Mouse (Mus musculus): Measurements from ENCODE around the gene Rab5if. TPM values are rescaled to one million over a fixed set of nuclear protein-coding genes. Genes with fewer than 3 reads are reported as not detected.
"Not testable (repeated sequence)": the region's sequence is repeated elsewhere in the genome, so short reads cannot be mapped to it uniquely, and the experiment has no call there.

The Rab5if gene
- total RNA-seq, 2 experiments from 2014 or later: 89.0 to 98.6 TPM

DNA sequence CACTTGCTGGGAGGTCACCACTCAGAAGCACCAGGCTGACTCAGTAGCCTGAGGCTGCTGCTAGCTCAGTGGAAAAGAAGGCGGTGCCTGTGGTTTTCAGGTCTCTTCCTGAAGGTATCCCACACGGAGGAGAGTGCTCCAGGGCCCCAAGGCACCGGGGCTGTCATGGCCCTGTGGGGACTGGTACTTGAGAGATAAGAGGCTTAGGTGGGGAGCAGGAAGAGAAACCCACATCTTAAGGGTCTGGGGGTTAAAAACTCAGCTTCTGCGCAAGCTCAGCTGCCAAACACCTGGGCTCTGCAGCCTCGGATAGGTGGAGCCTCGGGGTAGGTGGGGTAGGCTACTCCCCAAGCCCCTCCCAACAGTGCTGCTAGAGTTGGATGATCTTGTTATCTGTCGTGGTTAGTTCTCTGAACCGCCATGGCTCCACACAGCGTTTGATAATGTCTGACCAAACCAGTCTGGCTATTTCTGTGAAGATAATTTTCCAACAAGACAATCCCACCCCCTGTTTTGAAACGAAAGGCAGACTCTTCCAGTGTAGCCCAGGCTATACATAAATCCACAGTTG is 19.6 kb downstream of the Rab5if start:
- H3K4me3 ChIP-seq: no peak overlapping the region
- intact Hi-C loops (cut with DNase I): no loop called here
- DNase-seq: no peak
- no peak for TF ChIP-seq CTCF (IDR thresholded peaks at IDR 0.05)
- H3K27ac ChIP-seq: no peak overlapping the region

DNA sequence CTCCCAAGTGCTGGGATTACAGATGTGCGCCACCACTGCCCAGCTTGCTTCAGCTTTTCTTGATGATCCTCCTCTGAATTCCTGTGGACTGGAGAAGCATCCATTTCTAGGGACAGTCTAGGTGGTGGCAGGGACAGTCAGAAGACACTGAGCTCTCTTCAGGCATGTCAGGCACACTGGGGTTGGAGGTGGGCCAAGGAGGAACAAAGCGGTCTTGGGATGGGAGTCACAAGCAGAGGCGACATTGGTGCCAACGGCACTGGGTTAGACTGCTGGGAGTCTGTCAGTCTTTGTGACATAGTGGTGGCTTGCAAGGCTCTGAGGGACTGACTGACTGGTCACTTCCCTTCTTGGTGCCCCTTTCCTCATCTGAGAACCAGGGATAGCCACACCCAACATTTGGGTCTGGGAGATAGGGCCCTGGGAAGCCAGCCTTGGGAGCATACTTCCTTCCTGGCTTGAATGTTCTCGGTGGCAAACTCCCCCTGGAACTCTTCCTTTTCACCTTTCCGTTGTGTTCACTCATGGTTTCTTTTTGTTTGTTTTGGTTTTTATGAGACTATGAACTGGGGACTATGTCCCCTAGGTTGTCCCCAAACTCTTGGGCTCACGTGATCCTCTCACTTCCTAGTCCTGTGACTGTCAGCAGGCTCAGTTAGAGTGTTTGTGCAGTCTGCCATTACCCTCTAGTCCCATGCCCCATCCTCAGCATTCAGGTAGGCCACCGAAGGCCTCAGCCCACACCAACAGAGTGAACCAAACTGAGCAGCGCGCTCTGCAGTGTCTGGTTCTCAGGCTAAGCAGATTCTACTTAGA is 21.7 kb downstream of the Rab5if start:
- Histone ChIP-seq H3K4me3 (no peak overlapping the region), H3K27ac (no peak overlapping the region)
- intact Hi-C loops (cut with DNase I): no loop called here
- DNase-seq: no peak
- no peak for TF ChIP-seq CTCF (IDR thresholded peaks at IDR 0.05)

DNA sequence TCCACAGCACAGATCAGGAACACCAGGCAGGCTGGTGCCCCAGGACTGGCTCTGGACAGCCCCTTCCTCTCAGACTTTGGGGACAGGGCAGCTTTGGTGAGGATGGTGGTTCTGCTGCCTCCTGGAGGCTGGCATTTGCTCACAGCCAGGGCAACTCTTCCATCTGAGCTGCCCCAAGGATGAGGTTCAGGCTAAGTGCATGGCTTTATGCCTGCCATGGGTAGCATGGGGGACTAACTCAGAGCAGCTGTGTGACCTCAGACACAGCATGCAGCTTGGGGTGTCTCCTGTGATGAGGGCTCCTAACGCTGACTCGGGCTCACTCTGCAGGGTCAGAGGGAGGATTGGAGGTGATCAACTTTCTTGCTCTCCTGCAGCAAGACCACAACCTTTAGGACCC is 22.7 kb downstream of the Rab5if start:
- DNase-seq; intact Hi-C loops (cut with DNase I); H3K27ac ChIP-seq; H3K4me3 ChIP-seq: not testable (repeated sequence)

DNA sequence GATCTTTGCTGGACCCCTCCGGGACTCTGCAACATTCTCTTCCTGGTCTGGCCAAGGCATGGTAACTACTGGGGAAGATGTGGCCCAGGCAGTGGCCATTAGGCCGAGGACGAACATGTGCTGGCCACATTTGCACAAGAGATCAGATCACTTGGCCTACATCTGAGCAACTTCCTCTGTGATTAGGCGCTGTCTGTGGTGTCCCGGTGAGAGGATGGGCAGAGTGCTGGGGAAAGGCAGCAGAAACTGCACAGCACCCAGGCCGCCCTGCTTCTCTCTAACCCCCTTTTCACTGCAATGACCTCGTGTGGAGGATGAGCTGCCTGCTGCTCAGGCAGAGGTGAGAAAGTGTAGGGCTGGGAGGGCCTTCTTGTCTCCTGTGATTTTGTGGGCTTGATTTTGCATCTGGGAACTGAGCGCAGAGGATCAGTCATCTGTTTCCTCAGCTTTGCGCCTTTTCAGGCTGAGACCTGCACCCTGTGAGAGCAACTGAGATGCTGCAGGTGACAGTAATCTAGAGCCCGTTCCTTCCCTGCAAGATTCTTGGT is 23.2 kb downstream of the Rab5if start:
- no peak overlapping the region for H3K27ac ChIP-seq
- DNase-seq: no peak
- no peak overlapping the region for H3K4me3 ChIP-seq
- no peak for TF ChIP-seq CTCF (IDR thresholded peaks at IDR 0.05)
- intact Hi-C loops (cut with DNase I): no loop called here

DNA sequence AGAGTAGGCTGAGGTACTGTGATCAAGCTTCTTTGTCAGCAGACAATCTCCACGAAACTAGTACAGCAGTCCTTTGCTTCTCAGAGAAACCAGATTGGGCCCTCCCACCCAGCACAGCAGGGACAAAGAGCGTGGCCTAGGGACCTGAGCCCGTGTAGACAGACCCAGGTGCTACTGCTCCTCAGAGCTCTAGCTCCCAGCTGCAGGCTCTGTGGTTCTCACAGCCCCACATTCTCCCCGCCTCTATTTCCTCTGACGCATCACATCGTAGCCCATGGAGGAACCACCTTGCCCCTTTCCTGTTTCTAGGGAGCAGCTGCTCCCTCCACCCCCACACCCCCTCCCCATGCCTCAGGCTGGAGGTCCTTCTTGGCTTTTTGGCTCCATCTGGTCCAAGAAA is 24.1 kb downstream of the Rab5if start, which contains the start of gene Sla2:
Gene Sla2 (minus strand): TSS at position 176 of the 400 bp plus-strand sequence.
- Histone ChIP-seq H3K4me3 (no peak within 1 kb of the TSS), H3K27ac (no peak within 1 kb of the TSS)
- TF ChIP-seq CTCF (IDR thresholded peaks at IDR 0.05): no peak
- intact Hi-C loops (cut with DNase I): no loop called here
- no peak for DNase-seq

DNA sequence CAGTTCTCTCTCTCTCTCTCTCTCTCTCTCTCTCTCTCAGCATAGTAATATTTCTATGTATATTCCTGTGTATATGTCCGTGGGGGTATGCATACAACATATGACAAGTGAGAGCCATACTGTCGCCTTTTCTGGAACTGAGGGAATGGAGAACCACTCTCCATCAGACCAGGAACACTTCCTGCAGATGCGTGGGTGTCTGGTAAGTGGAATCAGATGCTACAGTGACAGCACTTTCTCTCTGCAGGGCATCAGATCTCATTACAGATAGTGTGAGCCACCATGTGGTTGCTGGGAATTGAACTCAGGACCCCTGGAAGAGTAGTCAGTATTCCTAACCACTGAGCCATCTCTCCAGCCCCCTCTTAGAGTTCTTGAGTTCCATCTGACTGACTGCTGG is 25.6 kb downstream of the Rab5if start:
- Histone ChIP-seq H3K27ac (no peak overlapping the region), H3K4me3 (no peak overlapping the region)
- TF ChIP-seq CTCF (IDR thresholded peaks at IDR 0.05): no peak
- no peak for DNase-seq
- intact Hi-C loops (cut with DNase I): no loop called here

DNA sequence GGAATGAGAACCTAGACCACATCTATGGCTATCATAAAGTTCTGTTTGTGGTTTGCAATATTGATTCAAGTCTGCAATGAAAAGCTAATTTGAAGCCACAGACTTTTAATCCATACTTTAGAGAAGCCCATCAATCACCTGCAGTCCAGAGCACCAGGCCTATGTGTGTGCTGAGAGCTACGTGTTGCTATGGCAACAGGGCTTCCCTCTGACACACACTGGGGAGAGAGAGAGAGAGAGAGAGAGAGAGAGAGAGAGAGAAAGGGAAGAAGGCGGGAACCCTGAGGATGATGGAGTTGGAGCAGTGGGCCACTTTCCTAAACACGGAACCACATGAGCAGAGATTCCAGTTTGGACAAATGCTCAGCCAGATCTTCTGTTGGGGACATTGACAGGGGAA is 29.3 kb downstream of the Rab5if start:
- TF ChIP-seq CTCF (IDR thresholded peaks at IDR 0.05): no peak
- Histone ChIP-seq H3K27ac (no peak overlapping the region), H3K4me3 (no peak overlapping the region)
- intact Hi-C loops (cut with DNase I): no loop called here
- no peak for DNase-seq

DNA sequence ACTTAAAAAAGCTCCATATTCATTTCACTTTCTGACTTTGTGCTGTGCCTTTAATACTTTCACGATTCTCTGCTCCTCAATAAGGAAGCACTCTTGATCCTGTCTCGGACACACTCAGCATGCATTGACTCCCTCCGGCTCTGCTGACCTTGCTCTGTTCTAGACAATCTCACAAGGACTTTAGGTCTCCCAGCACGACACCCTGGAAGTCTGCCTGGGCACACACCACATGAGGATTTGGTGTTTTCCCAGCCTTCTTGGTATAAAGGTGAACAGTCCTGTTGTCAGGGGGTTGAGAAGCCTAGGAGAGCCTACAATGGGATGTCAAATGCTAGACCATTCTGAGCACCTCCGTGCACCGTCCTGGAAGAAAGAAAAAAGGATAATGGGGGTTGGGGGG is 29.9 kb downstream of the Rab5if start:
- no peak for TF ChIP-seq CTCF (IDR thresholded peaks at IDR 0.05)
- Histone ChIP-seq H3K27ac (no peak overlapping the region), H3K4me3 (no peak overlapping the region)
- intact Hi-C loops (cut with DNase I): no loop called here
- DNase-seq: no peak

DNA sequence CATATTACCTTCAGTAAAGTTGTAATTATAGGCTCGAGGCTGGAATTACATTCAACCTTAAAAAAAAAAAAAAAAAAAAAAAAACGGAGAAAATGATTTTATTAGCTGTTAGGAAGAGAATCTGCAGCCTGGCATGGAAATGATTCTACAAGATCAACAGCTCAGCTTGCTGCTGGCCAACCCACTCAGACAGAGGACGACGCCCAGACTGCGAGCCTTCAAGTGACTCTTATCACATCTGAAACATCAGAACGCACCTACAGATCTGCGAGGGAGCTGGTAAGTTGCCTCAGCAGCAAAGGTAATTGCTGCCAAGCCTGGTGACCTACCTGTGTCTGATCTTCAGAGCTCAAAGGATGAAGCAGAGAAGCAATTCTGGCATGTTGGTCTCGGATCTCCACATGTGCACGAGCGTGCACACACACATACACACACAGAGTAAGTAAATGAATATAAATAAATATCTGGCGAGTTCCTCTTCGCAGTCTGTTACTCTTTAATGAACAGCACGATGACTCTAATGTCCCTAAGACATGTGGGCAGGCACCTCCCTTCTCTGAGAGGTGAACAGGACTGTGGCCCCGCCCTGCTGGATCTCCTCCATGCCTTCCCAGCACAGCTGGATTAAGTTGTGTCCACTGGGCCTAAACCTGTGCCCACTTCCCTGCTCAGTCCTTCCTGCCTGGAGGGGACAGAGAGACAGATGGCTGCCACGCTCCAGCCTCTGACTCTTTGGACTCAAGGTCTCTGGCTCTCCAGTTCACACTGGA is 31.8 kb downstream of the Rab5if start:
- no peak overlapping the region for H3K27ac ChIP-seq
- no peak for DNase-seq
- TF ChIP-seq CTCF (IDR thresholded peaks at IDR 0.05): no peak
- H3K4me3 ChIP-seq: no peak overlapping the region
- intact Hi-C loops (cut with DNase I): no loop called here

DNA sequence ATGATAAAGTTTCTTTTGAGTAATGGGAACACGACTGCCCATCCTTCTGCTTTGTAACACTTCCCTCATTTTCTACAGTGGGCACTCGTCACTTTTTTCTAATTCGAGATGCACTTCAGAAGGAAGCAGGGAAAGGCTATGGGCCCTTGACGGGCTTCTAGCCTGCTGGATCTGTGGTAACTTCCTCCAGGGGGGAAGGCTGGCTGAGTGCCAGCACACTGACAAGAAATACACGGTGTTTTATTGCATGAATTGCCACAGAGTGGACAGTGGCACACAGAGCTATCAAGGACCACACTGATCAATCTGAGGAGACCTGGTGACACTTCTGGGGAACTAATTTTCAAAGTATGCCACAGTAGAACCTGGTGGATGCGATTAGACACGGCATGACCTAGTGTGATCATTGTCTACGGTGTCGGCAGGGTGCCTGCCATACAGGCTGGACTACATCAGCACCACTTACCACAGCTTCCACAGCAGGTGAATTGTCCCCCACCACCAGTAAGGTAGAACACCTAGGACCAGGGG is 33.5 kb downstream of the Rab5if start:
- no peak for TF ChIP-seq CTCF (IDR thresholded peaks at IDR 0.05)
- DNase-seq: no peak
- intact Hi-C loops (cut with DNase I): no loop called here
- Histone ChIP-seq H3K4me3 (no peak overlapping the region), H3K27ac (no peak overlapping the region)

DNA sequence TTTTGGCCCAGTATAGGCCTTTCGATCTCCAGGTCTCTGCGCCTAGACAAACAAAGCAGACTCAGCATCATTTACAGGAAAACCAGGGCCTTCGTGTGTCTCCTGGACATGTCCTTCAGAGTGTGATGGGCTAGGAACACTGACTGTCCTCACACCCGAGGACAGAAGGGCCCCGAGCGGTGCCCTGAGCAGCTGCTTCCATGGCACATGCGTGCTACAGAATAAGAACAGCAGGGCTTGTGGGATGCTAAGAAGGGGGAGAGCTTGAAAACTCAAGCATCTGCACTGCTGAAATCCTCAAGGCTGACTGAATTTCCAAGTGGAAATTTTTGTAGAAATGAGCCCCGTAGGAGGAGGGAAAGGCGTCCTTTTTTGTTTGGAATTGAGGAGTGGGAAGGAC is 34.1 kb downstream of the Rab5if start:
- DNase-seq: no peak
- no peak for TF ChIP-seq CTCF (IDR thresholded peaks at IDR 0.05)
- H3K27ac ChIP-seq: no peak overlapping the region

DNA sequence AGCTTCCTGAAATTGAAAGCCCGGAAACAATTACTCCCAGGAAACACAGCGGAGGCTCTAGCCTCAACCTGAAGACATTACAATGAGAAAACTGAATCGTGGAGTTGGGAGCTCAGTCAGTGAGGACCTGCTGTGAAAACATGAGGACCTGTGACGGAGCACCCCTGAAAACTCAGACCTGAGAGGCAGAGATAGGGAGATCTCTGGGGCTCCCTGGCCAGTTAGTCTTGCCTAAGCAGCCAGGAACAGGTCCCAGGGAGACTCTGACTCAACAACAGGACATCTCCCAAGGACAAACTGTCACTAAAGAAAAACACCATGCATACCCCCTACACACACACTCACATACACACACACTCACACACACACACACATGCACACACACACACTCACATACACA is 35.4 kb downstream of the Rab5if start:
- Histone ChIP-seq H3K27ac (no peak overlapping the region), H3K4me3 (no peak overlapping the region)
- intact Hi-C loops (cut with DNase I): no loop called here
- no peak for TF ChIP-seq CTCF (IDR thresholded peaks at IDR 0.05)
- no peak for DNase-seq

More for the DNA sequence above, 34.1 kb downstream of the Rab5if start:
- H3K4me3 ChIP-seq: no peak overlapping the region
- intact Hi-C loops (cut with DNase I): no loop called here

DNA sequence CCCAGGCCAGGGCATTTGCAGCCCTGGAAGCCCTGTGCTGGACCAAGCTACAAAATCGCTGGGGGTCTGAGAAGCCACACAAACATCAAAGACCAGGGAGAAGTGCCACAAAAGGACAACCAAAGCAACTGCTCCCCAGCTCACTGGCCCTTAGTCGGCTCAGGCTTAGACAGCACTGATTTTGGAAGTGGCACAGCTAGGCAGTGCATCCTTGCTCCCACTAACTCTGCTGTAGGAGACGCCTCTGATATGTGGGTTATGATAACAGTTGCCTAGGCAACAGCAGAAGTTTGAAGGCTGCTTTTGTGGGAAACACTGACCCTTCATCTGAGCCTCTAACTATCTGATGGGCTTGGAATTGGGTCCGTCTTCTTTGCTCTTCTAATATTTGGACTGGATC is 36.3 kb downstream of the Rab5if start:
- H3K4me3 ChIP-seq: no peak overlapping the region
- intact Hi-C loops (cut with DNase I): no loop called here

More for the DNA sequence above, 36.3 kb downstream of the Rab5if start:
- DNase-seq: no peak
- TF ChIP-seq CTCF (IDR thresholded peaks at IDR 0.05): no peak
- H3K27ac ChIP-seq: no peak overlapping the region
